Mouse (Mus musculus): ENCODE measurements at regions not wholly inside any gene's neighbourhood (a gene's known extent, or its start where the extent isn't known, plus 50 kb on each side); places are given as distances from the start of the nearest gene placed in this dataset.

DNA sequence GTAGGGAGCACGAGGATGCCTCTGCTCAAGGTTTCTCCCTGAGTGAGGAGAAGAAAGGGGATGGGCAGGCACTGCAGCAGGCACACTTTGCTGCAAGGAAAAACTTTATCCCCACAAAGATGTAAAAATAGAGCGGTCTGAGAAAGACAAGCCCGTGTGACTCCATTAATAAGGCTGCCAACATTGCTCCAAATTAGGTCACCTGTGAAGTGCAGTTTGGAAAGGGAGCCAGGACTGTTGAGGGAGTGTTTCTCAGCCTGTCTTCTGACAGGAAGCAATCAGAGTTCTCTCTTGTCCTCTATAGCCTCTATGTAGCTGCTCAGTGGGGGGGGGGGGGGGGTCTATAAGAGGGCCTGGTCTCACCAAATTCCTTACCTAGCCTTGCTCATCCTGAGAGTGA lies 51.0 kb downstream of the Gm10234 start:
- WGBS: 55% methylated on average over 3 of the region's 3 CpGs
- no peak for DNase-seq
- no peaks in the 10 kb centered on the region for H3K4me1 ChIP-seq (ENCODE audit: control insufficient read depth, insufficient read depth, low read length)
- H3K36me3 ChIP-seq (ENCODE audit: control insufficient read depth, insufficient read depth, low read length): no peaks in the 10 kb centered on the region
- no peak overlapping the region for H3K4me3 ChIP-seq (ENCODE audit: insufficient read depth, low read depth, low read length)
- H3K27ac ChIP-seq (ENCODE audit: insufficient read depth, low read depth, low read length): no peak overlapping the region
- no peak for TF ChIP-seq POLR2A (IDR thresholded peaks at IDR 0.05; ENCODE audit: low read depth, low read length)
- TF ChIP-seq CTCF (conservative IDR thresholded peaks at IDR 0.05; ENCODE audit: insufficient read depth, insufficient read length, low read depth, low read length): no peak
- H3K27me3 ChIP-seq (replicated peaks; ENCODE audit: control insufficient read depth, insufficient read depth, low read length): no peaks in the 10 kb centered on the region

DNA sequence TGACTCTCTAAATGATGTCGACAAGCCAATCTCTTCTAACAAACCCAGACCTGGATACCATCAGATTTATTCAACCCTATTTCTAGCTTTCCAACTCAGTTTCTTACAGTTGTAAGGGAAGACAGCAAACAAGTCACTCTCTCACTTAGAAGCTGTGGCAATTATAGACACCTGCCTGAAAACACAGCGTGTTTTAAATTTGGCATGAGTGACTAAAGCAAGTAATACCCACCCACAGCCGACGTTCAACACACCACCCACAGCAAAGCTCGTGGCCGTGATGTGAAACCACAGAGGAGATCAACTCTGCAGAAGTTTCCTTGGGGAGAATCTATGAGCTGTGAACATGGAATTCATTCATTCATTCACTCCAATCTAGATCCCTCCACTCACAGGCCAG lies 52.4 kb downstream of the Gm10234 start:
- TF ChIP-seq CTCF (conservative IDR thresholded peaks at IDR 0.05; ENCODE audit: insufficient read depth, insufficient read length, low read depth, low read length): no peak
- no peak for TF ChIP-seq POLR2A (IDR thresholded peaks at IDR 0.05; ENCODE audit: low read depth, low read length)
- WGBS: 91% methylated on average over 6 of the region's 6 CpGs
- no peak for DNase-seq
- no peaks in the 10 kb centered on the region for H3K4me1 ChIP-seq (ENCODE audit: control insufficient read depth, insufficient read depth, low read length)
- H3K36me3 ChIP-seq (ENCODE audit: control insufficient read depth, insufficient read depth, low read length): no peaks in the 10 kb centered on the region
- H3K27me3 ChIP-seq (replicated peaks; ENCODE audit: control insufficient read depth, insufficient read depth, low read length): no peaks in the 10 kb centered on the region
- H3K4me3 ChIP-seq (ENCODE audit: insufficient read depth, low read depth, low read length): no peak overlapping the region
- no peak overlapping the region for H3K27ac ChIP-seq (ENCODE audit: insufficient read depth, low read depth, low read length)

DNA sequence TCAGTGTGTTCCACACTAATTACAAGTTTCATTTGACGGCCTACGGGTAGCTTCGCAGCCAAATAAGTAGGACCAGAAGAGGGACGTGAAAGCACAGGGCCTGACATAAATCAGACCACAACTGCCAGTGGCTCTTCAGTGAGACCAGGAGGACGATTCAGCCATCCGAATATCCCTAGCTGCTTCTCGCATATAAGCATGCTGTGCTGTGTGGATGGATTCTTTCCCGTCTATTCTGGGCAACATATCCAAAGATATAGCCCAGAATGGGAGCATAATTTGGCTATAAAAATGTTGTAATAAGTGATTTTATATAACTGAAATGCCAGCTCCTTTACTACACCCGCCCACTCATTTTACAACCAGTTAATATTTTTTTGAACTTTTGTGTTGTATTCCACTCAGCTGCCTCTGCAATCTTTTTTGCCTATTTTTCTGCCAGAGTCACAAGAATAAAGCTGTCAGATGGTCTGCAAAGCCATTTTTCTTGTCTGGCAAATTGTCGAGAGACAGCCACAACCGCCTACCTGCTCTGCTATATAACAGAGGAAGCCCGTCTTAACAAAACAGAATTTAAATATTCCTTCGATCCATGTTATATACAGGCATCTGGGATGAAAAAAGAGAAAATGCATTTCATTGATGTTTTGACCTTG lies 55.8 kb downstream of the Gm10234 start:
- 69% methylated on average over 13 of the region's 13 CpGs for WGBS
- H3K27me3 ChIP-seq (replicated peaks; ENCODE audit: control insufficient read depth, insufficient read depth, low read length): no peaks in the 10 kb centered on the region
- H3K27ac ChIP-seq (ENCODE audit: insufficient read depth, low read depth, low read length): no peak overlapping the region
- no peak for TF ChIP-seq POLR2A (IDR thresholded peaks at IDR 0.05; ENCODE audit: low read depth, low read length)
- no peak for TF ChIP-seq CTCF (conservative IDR thresholded peaks at IDR 0.05; ENCODE audit: insufficient read depth, insufficient read length, low read depth, low read length)
- H3K4me1 ChIP-seq (ENCODE audit: control insufficient read depth, insufficient read depth, low read length): no peaks in the 10 kb centered on the region
- no peaks in the 10 kb centered on the region for H3K36me3 ChIP-seq (ENCODE audit: control insufficient read depth, insufficient read depth, low read length)
- H3K4me3 ChIP-seq (ENCODE audit: insufficient read depth, low read depth, low read length): no peak overlapping the region
- DNase-seq: no peak

DNA sequence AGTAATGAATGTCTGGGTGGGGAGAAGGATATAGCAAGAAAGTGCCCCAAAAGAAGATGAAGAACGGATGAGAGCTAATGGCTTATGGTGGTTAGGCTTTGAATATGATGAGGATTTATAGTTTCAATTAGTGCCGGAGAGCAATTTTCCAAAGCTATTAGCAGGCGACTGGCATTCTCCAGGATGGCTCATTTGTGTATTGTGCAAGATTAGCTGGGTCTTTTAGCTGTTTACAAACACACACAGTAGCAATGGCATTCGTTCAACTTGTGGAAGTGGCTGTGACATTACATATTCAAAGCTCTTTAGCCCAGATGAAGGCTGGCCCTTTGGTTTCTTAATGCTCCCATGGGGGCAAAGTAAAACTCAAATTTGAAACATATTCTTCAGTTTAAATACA lies 56.4 kb downstream of the Gm10234 start:
- H3K27me3 ChIP-seq (replicated peaks; ENCODE audit: control insufficient read depth, insufficient read depth, low read length): no peaks in the 10 kb centered on the region
- no peak for TF ChIP-seq CTCF (conservative IDR thresholded peaks at IDR 0.05; ENCODE audit: insufficient read depth, insufficient read length, low read depth, low read length)
- TF ChIP-seq POLR2A (IDR thresholded peaks at IDR 0.05; ENCODE audit: low read depth, low read length): no peak

More for the DNA sequence above, 56.4 kb downstream of the Gm10234 start:
- no peaks in the 10 kb centered on the region for H3K36me3 ChIP-seq (ENCODE audit: control insufficient read depth, insufficient read depth, low read length)
- no peak overlapping the region for H3K4me3 ChIP-seq (ENCODE audit: insufficient read depth, low read depth, low read length)
- peak; percentile 3 for DNase-seq
- no peaks in the 10 kb centered on the region for H3K4me1 ChIP-seq (ENCODE audit: control insufficient read depth, insufficient read depth, low read length)
- 74% methylated on average over 4 of the region's 4 CpGs for WGBS
- no peak overlapping the region for H3K27ac ChIP-seq (ENCODE audit: insufficient read depth, low read depth, low read length)

Data from kidney, adult 2 months (tissue).